Mouse (Mus musculus) layer of hippocampus, adult 9-11 months (tissue): ENCODE data around the gene Adprhl2.

Experiments used
- DNase-seq: peaks from one replicate; pipeline ENCODE4 v3.0.0; 2022

The Adprhl2 gene

GRCm38 (mm10) chr4:126321111-126321853 is at the start of gene Adprhl2:
TSS of gene Adprhl2 (minus strand) at chr4:126321703.
- DNase-seq: peak; percentile 95

GRCm38 (mm10) chr4:126360069-126360468 is 38.6 kb upstream of the Adprhl2 start:
- no peak for DNase-seq

GRCm38 (mm10) chr4:126343451-126343850 is 21.9 kb upstream of the Adprhl2 start:
- no peak for DNase-seq

- no peak for DNase-seq
Measured at GRCm38 (mm10) chr4:126339461-126339860, 18.0 kb upstream of the Adprhl2 start.

GRCm38 (mm10) chr4:126332358-126332757 is 10.9 kb upstream of the Adprhl2 start:
- DNase-seq: no peak

GRCm38 (mm10) chr4:126331751-126332150 is 10.2 kb upstream of the Adprhl2 start:
- DNase-seq: no peak

GRCm38 (mm10) chr4:126330295-126330694 is 8.8 kb upstream of the Adprhl2 start:
- DNase-seq: no peak

- no peak for DNase-seq
Measured at GRCm38 (mm10) chr4:126326036-126326435, 4.5 kb upstream of the Adprhl2 start.

GRCm38 (mm10) chr4:126325281-126325861 is 3.9 kb upstream of the Adprhl2 start, which contains the start of gene Tekt2:
TSS of gene Tekt2 (minus strand) at chr4:126325688.
- no peak for DNase-seq

GRCm38 (mm10) chr4:126324861-126325260 is 3.4 kb upstream of the Adprhl2 start:
- no peak for DNase-seq

GRCm38 (mm10) chr4:126322646-126323045 is 1.1 kb upstream of the Adprhl2 start:
- no peak for DNase-seq

GRCm38 (mm10) chr4:126321854-126322511 is 480 bp upstream of the Adprhl2 start:
- no peak for DNase-seq

GRCm38 (mm10) chr4:126319806-126320205 is 1.7 kb downstream of the Adprhl2 start:
- no peak for DNase-seq

- DNase-seq: no peak
Measured at GRCm38 (mm10) chr4:126316443-126317040, 5.0 kb downstream of the Adprhl2 start.

GRCm38 (mm10) chr4:126315931-126316330 is 5.6 kb downstream of the Adprhl2 start:
- peak; percentile 57 for DNase-seq

GRCm38 (mm10) chr4:126314393-126314792 is 7.1 kb downstream of the Adprhl2 start:
- DNase-seq: no peak

GRCm38 (mm10) chr4:126313202-126313601 is 8.3 kb downstream of the Adprhl2 start:
- DNase-seq: no peak

GRCm38 (mm10) chr4:126311566-126312200 is 9.8 kb downstream of the Adprhl2 start:
- no peak for DNase-seq

- no peak for DNase-seq
Measured at GRCm38 (mm10) chr4:126310344-126310743, 11.2 kb downstream of the Adprhl2 start.

- peak; percentile 87 for DNase-seq
Measured at GRCm38 (mm10) chr4:126309922-126310309, 11.6 kb downstream of the Adprhl2 start.

GRCm38 (mm10) chr4:126309211-126309921 is 12.1 kb downstream of the Adprhl2 start:
- no peak for DNase-seq

GRCm38 (mm10) chr4:126306827-126307226 is 14.7 kb downstream of the Adprhl2 start:
- DNase-seq: no peak
